Mouse (Mus musculus): ENCODE measurements around the gene 2210408I21Rik.

Gene 2210408I21Rik

DNA sequence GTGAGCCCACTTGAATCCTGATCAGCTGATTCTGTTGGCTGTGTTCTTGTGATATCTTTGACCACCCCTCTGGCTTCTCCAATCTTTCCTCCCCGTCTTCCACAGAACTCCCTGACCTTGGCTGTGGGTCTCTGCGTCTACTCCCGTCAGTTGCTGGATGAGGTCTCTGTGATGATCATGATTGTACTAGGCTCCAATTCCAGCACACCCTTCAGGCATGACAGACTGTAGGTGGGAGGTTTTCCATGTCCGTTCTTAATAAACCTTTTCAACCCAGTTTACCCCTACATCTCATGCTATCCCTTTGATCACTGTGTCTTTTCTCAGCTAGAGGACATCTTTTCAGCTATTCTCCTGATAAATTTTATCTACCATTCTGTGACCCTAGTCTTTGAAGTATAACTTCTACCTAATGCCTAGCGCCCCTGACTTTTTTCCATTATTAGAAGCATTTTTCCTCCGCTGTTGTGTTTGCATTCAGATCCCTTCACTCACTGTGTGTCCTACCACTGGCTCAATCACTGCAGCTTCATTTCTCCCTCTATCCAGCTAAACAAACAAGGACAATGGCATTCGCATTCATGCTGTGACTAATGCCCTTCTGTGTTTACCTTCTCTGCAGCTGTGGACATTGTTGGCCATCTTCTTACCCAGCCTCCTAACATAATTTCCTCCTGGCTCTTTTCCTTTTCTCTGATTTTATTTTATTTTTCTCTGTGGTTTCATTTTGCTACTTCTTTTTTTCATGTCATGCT is 143.5 kb downstream of the 2210408I21Rik start:
- DNase-seq: no peak

DNA sequence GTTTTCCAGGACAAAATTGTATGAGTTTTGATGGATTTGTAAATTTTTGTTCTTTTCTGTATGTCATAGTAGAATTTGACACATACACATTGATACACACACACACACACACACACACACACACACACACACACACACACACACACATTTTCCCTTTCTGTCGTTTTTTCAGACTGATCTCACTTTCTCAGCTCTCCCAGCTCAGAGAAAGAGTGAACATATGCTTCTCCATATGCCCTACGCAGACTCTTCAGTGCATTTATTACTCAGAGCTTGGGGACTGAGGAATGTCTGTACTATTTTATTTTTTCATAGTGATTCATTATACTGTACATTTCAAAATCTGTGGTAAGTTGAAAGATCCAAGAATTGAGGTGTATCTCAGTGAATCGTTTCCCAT is 160.2 kb downstream of the 2210408I21Rik start:
- DNase-seq: no peak

DNA sequence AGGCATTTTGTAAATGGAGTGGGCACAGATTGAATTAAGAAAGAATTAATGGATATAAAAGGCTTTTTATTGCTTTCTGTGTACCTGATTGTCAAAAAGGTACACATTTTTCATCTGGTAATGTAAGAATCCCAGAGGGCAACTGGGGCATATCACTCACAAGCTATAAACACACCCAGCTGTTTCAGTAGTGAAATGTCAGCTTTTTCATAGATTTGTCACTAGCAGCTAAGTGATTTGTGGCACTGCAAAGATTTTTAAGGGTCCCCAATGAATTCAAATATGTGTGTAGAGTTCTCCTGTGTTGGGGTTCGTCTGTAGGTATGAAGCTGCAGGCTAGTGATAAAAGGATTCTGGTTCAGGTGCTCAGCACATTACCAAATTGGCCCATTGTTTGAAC is 188.8 kb downstream of the 2210408I21Rik start:
- no peak for DNase-seq

DNA sequence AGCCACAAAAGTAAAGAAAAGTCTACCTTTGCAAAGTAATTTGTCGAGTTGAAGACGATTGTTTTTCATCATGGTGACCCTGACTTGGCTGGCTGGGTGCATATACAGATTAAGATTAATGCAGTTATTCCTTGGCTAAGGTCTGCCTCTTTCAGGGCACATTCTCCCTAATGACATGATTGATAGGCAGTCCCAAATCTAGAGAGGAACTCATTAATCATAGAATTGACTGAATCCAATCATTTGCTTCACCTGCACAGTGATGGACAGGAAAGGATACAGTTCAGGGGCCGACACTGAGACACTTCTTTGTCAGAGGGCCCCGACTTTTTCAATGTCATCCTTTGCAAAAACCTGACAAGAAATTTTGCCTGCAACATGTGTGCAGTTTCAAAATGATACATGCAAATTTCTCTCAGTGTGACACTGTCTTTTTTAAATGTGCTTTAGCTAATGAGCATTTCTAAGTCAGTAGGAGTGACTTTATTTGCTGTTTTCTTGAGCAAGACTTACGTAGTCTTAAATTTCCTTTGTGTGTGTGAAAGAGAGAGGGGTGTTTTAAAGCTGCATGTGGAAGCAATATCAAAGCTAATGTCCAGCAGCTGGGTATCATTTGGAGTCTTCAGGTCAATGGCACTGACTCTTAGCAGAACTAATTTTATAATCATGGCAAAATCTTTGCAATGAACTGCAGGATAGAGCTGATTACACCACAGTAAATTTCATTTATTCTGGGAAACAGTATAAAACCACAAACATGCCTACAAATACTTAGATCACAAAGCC is 191.0 kb downstream of the 2210408I21Rik start:
- no peak for DNase-seq

DNA sequence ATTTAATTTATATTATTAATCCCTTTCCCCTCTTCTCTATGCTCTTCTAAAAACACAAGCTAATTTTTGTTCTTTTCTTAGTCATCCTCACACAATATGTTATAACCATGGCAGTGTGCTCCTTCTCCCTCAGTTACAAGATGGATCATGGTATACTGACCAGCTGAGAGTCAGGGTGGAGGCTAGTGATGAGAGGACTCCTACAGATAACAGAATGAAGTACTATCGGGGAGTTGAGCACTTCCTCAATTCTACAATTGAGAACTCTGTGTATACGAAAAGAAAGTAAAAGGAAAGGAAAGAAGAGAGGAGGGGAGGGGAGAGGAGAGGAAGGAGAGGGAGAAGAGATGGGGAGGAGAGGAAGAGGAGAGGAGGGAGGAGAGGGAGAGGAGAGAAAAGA is 206.8 kb downstream of the 2210408I21Rik start:
- DNase-seq: no peak

DNA sequence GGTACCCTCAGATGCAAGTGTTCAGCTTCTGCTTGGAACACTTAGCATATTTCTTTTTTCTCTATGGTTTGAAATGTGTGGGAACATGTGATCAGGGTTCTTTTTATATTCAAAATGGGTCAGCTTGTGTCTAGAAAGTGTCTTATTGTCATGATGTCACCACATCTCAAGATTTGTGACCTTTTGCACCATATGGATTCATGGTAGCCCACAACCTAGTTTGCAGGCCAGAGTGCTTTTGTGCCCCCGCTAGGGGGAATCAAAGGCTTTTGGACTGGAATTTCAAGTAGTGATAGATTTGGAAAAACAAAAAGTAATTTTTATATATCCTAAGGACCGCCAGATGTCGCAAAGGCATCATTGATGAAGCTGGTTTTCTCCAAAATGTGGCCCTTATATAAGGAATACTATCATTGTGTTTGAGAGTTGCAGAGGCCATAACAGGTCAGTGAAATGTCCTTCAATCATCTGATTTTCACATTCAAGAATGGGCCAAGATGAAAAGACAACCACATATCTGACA is 250.2 kb downstream of the 2210408I21Rik start:
- DNase-seq: no peak

DNA sequence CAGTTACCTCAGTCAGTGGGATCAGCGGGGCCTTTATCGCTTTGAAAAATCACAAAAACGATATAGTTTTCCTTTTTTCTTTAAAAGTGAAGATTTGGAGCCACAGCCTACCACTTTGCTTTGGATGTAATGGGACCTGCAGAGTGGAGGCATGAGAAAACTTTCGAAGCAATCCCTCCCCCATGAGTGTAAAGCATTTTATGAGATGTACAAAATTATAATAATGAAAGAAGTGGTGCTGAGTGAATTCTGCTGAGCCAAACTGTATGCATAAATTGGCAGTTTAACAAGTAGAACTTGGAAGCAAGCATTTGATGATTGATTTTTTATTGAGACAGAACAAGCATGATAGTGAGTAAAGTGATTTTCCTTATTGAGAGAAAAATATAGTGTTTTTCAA is 250.7 kb downstream of the 2210408I21Rik start:
- DNase-seq: no peak

DNA sequence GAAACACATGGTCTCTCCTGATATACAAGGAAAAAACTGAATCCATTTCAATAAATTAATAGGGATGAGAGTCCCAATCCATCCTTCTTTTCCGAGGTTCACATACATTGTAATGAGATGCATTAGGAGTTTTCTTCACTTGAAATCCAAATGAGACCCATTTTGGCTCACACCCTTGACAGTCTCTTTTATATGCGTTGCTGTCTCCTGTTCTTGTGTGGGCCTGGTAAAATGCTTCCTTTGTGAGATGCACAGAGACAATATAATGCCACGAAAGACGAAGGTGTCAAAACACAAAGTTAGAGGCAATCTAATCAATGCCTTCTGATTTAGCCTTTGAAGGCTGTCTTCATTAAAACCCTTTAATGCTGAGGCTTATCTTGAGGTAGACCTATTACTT is 252.8 kb downstream of the 2210408I21Rik start:
- no peak for DNase-seq

DNA sequence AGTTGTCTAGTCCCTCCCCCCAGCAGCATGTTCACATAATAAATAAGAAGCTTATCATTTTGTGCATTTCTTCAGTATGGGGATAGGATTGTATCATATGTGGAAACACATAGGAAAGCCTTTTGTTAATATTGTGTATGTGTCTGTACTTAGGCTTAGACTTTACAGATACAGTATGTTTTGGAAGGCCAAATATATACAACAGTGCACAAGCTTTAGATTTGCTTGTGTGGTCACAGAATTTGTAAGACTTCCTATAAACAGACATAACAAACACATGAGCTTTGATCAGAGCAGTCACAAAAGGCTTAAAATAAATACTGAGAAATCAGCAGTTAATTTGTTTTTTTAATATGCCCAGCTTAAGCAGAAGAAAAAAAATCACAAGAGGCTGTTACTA is 253.9 kb downstream of the 2210408I21Rik start:
- DNase-seq: no peak

DNA sequence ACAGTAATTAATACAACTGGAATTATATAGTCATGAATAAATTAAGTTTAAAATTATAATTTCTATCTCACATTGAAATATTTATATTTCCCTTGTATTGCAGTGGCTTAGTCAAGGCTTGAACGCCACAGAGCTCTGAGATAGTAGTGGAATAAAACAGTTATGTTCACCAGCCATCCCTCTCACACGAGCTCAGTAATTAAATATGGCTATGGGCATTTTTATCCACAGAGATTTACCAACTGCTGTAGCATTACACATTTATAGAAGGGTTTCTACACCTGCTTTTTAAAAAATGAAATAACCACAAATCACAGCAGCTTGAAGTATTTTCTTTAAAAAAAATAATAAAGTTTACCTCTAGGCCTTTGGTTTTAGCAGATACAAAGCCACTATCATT is 261.0 kb downstream of the 2210408I21Rik start:
- no peak for DNase-seq

DNA sequence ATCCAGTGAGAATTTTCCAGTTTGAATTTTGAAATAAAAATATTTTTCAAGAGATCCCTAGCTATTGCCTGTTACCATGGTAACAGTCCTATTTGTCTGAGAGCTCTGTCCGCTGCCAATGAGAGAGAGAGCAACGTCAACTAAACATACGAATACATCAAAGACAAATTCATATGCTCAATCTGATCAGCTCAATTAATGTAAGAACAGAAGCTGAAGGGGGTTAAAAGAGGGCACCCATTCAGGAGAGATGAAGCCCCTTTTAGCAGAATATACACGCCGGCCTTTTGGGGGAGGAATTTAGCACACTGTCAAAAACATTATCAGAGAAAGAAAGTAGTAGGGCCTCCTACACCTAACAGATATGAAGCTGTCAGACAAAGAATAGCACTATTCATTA is 261.6 kb downstream of the 2210408I21Rik start:
- DNase-seq: no peak

DNA sequence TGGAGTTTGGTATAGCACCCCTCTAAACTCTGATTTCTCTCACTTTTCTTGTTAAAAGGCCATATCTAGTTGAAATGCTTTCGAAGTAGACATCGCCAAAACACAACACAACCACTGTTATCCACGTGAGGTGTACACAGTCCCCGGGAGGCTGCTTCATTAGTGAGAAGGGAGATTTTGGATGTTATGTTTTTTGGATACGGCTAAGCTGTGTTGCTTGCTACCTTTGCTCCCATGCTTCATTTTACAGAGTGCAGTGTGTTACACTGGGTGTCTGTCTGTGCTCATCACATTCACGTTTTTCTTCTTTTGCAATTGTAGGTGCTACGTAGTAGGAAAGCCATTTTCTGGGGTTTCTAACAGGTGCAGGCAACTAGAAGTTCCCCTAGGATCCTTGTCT is 262.3 kb downstream of the 2210408I21Rik start:
- no peak for DNase-seq

DNA sequence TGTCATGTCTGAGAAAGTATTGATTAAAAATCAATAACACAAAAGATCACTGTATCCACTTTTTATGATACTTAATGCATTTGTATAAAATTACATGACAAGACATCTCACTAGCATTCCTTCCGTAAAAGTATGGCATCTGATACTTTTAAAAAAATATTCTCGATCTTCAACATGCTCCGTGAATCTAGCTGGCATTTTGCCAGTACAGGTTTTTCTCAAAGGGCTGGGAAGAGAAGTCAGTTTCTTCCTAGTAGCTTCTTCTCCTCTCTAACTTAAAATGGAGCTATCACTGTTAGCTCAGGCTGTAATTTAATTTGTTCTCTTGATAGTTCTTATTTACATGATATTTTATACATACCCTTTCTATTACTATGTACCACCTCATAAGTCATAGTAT is 263.1 kb downstream of the 2210408I21Rik start:
- DNase-seq: no peak

DNA sequence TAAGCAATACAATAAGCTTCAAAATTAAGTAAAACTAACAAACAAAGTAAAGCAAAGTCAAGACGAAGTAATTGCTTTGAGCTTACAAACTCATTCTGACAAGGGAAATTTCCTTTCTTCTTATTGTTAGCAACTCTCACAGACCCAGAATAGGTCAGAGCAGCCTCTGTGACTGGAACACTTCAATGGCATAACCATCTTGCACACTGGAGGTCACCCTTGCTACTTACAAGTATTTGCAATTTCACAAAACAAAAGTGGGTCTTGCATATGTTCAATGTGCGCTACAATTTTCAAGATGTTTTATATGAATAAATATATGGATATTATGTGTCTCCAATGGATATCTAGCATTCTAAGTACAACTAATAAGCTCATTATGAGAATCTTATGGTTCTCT is 265.4 kb downstream of the 2210408I21Rik start:
- DNase-seq: no peak

DNA sequence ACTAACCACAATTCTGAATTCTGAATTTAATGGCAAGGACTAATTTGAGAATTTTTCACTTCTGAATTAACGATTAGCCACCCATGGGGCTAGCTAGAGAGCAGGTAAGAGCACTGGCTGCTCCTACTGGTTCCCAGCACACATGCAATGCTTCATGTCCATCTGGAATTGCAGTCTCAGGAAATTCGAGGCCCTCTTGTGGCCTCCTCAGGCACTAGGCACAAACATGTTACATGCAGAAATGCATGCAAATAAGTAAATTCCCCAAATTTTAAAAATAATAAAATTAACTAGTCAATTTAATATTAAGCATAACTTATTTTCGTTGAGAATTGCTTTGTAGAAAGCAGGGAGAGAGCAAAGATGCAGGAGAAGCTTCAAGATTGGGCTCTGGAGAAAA is 273.2 kb downstream of the 2210408I21Rik start:
- no peak for DNase-seq

DNA sequence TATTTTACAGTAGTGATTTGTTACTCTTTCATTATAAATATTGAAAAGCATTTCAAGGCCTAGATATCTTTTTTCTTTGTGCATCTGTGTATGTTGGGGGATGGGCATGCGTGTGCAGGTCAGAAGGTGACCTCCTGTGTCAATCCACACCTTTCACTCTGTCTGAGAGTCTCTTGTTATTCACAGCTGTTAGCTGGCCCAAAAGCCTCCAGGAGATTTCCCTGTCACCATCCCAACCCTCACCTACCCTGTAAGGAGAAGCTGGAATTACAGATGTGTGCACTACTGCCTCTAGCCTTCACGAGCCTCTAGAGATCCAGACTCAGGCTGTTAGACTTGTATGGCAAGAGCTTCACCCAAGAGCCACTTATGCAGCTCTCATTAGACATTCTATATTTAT is 274.5 kb downstream of the 2210408I21Rik start:
- no peak for DNase-seq

DNA sequence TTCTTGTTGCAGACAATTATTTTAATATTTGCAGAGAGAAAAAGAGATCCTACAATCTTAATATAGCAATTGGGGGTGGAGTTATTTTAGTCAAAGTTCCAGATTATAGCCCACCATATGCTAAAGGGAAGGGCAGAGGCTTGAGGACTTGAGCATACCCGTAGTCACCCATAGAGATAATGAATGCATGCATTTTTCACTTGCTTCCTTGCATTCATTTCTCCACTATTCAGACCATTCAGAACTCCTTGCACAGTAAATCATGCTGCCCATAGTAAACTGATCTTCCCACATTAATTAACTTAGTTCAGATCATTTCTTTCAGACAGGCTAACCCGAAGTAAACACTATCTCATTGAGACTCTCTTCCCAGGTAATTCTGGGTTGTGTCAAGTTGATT is 277.5 kb downstream of the 2210408I21Rik start:
- DNase-seq: no peak

DNA sequence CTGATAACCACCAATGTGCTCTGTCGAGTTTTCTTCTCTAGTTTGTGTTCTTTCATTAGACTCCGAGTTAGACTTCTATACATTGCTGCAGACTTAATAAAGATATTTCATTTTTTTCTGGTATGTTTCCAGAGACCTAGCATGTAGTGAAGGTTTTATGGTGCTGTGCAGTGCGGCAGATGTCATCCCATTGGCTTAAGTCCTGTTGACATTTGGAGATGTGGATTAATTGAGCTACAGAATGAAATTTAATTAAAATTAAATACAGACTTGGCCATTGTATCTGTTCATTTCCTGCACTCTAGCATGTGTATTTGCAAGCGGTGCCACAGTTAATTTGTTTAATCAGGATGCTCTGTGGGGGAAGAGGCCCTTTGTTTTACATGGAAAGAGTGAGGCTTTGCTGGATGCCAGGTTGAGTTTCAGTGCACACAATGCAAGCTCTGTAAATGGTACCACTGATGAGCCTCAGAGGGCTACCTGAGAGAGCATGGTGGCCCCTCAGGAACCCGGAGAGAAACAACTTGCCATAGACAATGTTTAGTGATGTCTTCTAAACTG is 314.7 kb downstream of the 2210408I21Rik start:
- DNase-seq: no peak

DNA sequence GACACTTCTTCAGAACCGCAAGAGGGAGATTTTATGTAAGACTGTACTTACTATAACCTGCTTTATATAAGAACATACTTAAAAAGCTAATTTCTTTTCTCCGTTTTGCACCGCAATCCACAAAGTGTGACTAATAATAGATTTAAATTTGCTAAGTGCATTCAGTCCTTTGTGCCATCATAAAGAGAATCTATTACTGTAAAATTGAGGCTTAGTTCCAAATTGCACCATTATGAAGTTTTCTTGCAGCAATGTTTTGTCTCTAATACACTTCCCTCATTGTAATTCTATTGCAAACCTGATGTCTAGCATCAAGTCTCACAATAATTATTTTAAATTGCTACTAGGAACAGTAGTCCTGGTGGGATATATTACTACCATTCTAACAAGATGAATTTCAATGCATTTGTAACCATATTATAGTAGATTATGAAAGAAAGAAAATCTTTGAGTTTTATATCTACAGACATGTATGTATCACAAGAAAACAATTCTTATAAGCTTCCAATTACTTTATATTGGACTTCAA is 334.8 kb downstream of the 2210408I21Rik start:
- no peak for DNase-seq

DNA sequence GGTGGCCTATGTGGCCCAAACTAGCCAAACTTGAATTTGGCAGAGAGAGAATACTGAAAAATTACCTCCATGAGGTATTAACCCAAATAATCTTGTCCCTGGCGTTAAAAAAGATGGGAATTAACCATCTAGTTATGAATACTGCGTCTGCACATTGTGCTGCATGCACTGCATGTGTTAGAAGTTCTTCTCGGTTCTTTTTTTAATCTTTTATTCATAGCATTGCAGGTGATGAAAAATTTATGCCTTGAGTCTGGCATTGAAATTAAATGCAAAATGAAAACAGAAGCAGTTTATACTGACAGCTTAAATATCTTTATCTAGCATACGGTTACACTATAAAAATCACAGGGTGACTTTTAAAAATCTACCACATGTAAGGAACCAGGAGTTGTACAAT is 341.1 kb downstream of the 2210408I21Rik start:
- no peak for DNase-seq

DNA sequence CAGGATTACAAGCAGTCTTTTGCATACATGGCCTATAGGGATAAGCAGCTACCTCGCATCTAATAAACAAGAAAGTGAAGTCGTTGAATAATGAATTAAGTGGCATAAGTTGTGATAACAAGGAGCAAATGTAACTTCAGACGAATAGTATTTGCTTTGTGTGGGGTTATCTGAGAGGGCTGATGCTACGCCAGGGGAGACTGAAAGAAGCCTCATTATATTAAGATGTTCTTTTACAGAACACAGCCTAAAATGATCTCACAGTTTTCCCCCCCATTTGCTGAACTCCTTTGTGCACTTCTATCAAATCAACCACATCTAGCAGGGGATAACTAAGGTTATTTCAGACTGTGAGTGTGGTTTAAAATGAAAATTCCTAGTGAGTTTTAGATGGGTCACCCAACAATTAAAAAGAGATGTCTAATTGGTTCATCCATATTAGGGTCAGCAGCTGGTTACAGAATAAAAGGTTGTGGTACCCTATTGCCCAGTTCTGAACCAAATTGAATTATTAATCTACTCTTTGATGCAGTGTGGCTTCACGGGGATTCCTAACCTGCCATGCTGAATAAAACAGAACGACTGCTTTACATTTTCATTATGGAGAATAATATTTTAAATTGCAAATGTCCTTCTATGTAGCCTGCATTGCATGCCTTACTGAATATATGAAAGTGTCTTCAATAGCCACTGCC is 343.2 kb downstream of the 2210408I21Rik start:
- DNase-seq: no peak

DNA sequence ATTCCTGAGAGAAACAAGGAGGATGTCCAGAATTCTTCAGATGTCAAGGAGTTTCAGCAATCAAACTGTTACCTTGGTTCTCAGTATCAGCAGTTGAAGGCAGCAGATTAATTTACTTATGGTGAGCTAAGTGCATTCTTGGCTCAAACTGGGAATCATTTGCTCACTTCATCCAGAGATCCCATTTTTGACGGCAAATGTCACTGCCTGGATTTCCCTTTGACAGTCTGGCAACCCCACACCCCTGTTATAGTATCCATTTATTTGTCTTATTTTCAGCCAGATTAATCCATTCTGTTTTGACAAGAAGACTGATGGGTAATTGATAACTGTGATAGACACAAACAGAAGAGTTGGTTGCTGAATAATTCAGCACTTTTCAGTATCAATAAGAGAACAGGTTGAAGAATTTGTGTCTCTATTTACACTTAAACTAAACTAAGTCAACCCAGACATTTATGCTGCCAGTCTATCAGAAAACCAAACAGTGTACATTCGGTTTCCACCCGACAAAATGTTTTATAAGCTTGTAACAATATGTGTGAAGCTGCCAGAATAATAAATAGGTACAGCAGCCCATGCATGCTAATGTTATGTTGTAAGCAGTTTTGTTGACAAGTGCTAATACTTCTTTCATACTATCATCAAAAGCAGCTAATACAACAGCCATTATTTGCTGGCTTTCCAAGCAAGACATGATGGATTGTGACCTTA is 354.8 kb downstream of the 2210408I21Rik start:
- no peak for DNase-seq

Measured in lung, postnatal 10 days (tissue).